Mouse (Mus musculus) lung, postnatal 0 days (tissue): ENCODE data around the gene Aim2. TPM values are rescaled to one million over a fixed set of nuclear protein-coding genes. Genes with fewer than 3 reads are reported as not detected.

ENCODE experiments used
- ATAC-seq: fragments of 200-750 bp; cut with Nextera tagmentation; 2 replicates; pipeline ENCODE4 v1.8.0; 2017; ENCODE audit warnings: moderate library complexity
- DNase-seq: peaks from one replicate; pipeline ENCODE4 v3.0.0-alpha.2; 2016; ENCODE audit warnings: low spot score
- H3K27ac ChIP-seq: fragments of 300-500 bp; sonication (generic); 2 replicates; pipeline ENCODE4 v1.5.1; 2014; ENCODE audit warnings: antibody characterized with exemption, mild to moderate bottlenecking, low read length, mixed read lengths
- H3K27me3 ChIP-seq: fragments of 300-500 bp; sonication (generic); replicated peaks from 2 replicates; pipeline ENCODE4 v1.6.1; 2014; ENCODE audit warnings: low read length, mixed read lengths; ENCODE audit not compliant: insufficient read depth
- H3K36me3 ChIP-seq: fragments of 300-500 bp; sonication (generic); 2 replicates; pipeline ENCODE4 v1.6.1; 2014; ENCODE audit warnings: low read length, mixed read lengths; ENCODE audit not compliant: insufficient read depth
- H3K4me1 ChIP-seq: fragments of 300-500 bp; sonication (generic); 2 replicates; pipeline ENCODE4 v1.6.1; 2014; ENCODE audit warnings: antibody characterized with exemption, low read depth, low read length, mixed read lengths; ENCODE audit not compliant: insufficient read depth
- H3K4me2 ChIP-seq: fragments of 300-500 bp; sonication (generic); replicated peaks from 2 replicates; pipeline ENCODE4 v1.6.1; 2014; ENCODE audit warnings: low read depth, mild to moderate bottlenecking, low read length, moderate library complexity, mixed read lengths
- H3K4me3 ChIP-seq: fragments of 300-500 bp; sonication (generic); 2 replicates; pipeline ENCODE4 v1.5.1; 2014; ENCODE audit warnings: low read depth, low read length
- H3K9ac ChIP-seq: fragments of 300-500 bp; sonication (generic); replicated peaks from 2 replicates; pipeline ENCODE4 v1.6.1; 2014; ENCODE audit warnings: low read depth, mild to moderate bottlenecking
- H3K9me3 ChIP-seq: fragments of 300-500 bp; sonication (generic); 2 replicates; pipeline ENCODE4 v1.6.1; 2016; ENCODE audit warnings: low read length, mixed read lengths
- CTCF ChIP-seq: IDR thresholded peaks from 2 replicates; pipeline ENCODE4 v1.5.1; 2016; ENCODE audit warnings: antibody characterized with exemption, mild to moderate bottlenecking
- EP300 ChIP-seq: IDR thresholded peaks from 2 replicates; pipeline ENCODE4 v1.6.1; 2016; ENCODE audit warnings: antibody characterized with exemption, mild to moderate bottlenecking, control low read depth
- WGBS: fragments of 180-500 bp; shearing (Covaris S2); extraction: QIAGEN DNeasy Blood & Tissue Kit; methylation state at CpG from one replicate; pipeline ENCODE4 v1.1.7; 2014; 5-methylcytosine and 5-hydroxymethylcytosine counted together
- polyA plus RNA-seq: library from polyadenylated mRNA; unstranded; fragments of >200 nt; fragmentation: Nextera tagmentation; extraction: Ambion mirVana; gene quantifications from 2 replicates; pipeline ENCODE4 v1.2.1, GENCODE M21; 2015

Gene Aim2
- polyA plus RNA-seq, 1 experiment from 2014 or later: 3.4 TPM

DNA sequence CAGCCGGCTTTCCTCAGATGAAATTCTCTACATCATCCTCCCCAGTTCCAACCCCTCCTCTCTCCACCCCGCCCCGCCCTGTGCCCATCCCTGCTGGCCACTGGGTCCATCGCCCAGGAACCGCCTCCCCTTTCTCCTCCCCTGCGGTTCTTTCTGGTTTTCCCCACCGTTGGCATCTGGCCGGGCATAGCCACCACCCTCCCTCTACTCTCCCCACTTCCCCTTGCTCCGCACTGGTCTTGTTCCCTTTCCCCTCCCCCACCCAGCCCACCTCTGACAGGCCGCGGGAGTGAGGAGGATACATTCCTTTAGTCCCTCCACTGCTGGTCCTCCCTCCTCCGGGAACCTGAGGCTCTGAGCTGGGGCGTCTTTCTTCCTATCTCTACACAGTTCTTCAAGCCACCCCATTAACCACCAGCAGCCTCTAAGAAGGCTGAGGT is 15.3 kb downstream of the Aim2 start:
- no peaks in the 10 kb centered on the region for H3K4me1 ChIP-seq
- H3K4me3 ChIP-seq: no peak overlapping the region
- WGBS: 5% methylated on average over 9 of the region's 13 CpGs
- DNase-seq: no peak
- TF ChIP-seq EP300 (no peak), CTCF (no peak)
- no peaks in the 10 kb centered on the region for H3K36me3 ChIP-seq
- ATAC-seq: peak; percentile 28; the same call in 1 of the 2 replicates
- no peaks in the 10 kb centered on the region for H3K9me3 ChIP-seq
- no peak overlapping the region for H3K27ac ChIP-seq
- H3K27me3 ChIP-seq: peaks cover 26% of the 10 kb centered on the region
- H3K9ac ChIP-seq: no peak overlapping the region
- H3K4me2 ChIP-seq: no peak overlapping the region

DNA sequence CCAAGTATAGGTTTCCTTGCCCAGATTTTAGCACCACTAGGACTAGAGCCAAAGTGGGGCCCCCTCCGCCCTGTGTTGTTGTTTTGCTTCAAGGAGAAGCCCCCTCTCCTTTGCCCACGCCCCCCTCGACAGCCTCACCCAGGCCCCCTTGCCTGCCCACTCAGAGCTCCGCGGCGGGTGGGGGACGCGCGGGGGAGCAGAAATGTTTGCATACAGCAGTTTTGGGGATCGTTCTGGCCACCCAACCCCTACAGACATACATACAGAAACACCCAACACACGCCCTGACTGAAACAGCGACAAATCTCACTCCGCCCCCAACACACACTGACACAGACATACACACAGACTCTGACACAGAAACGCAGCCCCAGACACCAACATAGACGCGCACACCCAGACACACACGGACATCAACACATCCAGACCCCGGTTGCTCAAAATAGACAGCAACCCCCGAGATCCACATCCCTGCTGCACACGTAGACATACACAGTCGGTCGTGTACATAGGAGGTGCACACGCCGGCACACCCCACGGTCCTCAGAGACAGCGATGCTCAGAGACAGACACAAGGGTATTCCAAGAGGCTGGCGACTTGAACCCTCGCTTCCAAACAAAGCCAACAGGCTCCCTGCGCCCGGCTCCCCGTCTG is 16.1 kb downstream of the Aim2 start:
- Histone ChIP-seq H3K4me1 (no peaks in the 10 kb centered on the region), H3K4me3 (peak overlapping the region; percentile 28), H3K9me3 (no peaks in the 10 kb centered on the region), H3K4me2 (peak overlapping the region; percentile 52), H3K36me3 (no peaks in the 10 kb centered on the region), H3K9ac (no peak overlapping the region), H3K27ac (no peak overlapping the region), H3K27me3 (peaks cover 26% of the 10 kb centered on the region)
- DNase-seq (no peak), ATAC-seq (no peak)
- WGBS: under 1% methylated on average over 31 of the region's 31 CpGs
- no peak for TF ChIP-seq CTCF

DNA sequence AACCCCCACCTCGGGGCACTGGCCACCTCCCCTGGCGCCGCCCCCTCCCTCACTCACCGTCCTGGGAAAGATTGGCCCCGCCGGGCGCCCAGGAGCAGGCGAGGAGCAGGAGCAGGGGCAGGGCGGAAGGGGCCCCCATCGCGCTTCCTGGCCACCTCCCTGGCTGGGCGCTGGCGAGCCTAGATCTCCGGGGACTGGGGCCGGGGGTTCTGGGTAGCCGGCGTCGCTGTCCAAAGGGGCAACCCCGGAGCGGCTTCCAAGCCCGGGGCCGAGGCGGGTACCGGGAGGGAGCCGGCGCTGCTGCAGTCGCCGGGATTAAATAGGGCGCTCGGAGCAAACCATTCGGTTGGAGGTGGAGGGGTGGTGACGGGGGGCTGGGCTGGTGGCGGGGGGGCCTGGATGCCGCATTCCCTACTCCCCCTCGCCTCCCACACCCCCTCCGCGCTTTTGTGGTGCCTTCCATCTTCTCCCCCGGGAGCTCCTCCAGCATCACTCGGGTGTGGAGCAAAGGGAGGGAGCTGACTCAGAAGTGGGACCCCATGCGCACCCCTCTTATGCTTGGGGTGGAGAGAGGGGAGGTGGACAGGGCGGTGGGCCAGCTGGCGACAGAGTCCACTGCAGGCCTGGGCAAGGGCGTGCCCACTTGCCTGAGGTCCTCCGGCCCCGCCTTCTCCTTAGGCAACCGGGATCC is 16.8 kb downstream of the Aim2 start, which contains the start of gene Cadm3:
Cadm3 (minus strand) TSS at position 340 of the 691 bp plus-strand sequence.
- ATAC-seq (peak; percentile 37), DNase-seq (no peak)
- no peaks in the 10 kb centered on the region for H3K9me3 ChIP-seq
- no peak within 1 kb of the TSS for H3K9ac ChIP-seq
- no peaks in the 10 kb centered on the region for H3K36me3 ChIP-seq
- H3K4me3 ChIP-seq: peak within 1 kb of the TSS; percentile 28
- H3K4me2 ChIP-seq: peak within 1 kb of the TSS; percentile 52
- 3% methylated on average over 19 of the region's 46 CpGs for WGBS
- H3K4me1 ChIP-seq: no peaks in the 10 kb centered on the region
- no peak for TF ChIP-seq EP300
- TF ChIP-seq CTCF: no peak
- peaks cover 26% of the 10 kb centered on the region for H3K27me3 ChIP-seq
- H3K27ac ChIP-seq: no peak within 1 kb of the TSS

DNA sequence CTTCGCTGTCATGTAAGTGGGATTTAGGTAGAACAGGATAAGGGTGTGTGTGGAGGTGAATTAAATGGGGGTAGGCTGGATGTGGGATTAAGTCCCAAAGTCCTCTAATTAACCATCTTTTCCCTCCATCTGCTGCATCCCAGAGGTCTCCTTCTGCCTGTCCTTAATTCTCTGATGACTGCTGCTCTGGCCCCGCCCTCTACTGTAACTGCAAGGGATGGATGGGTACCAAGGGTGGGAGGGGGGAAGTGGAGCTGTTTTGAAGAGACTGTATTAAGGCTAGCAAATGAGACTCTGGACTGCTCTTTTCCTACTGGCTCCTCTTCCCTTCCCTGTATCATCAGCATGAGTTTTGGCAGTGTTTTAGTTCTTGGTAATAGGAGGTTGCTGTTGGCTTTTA is 18.9 kb downstream of the Aim2 start:
- Histone ChIP-seq H3K9ac (no peak overlapping the region), H3K4me1 (no peaks in the 10 kb centered on the region), H3K27me3 (peaks cover 26% of the 10 kb centered on the region), H3K27ac (no peak overlapping the region), H3K4me2 (no peak overlapping the region), H3K9me3 (no peaks in the 10 kb centered on the region), H3K4me3 (no peak overlapping the region), H3K36me3 (no peaks in the 10 kb centered on the region)
- DNase-seq (no peak), ATAC-seq (no peak)
- WGBS: 68% methylated on average over 2 of the region's 2 CpGs
- TF ChIP-seq CTCF: no peak

DNA sequence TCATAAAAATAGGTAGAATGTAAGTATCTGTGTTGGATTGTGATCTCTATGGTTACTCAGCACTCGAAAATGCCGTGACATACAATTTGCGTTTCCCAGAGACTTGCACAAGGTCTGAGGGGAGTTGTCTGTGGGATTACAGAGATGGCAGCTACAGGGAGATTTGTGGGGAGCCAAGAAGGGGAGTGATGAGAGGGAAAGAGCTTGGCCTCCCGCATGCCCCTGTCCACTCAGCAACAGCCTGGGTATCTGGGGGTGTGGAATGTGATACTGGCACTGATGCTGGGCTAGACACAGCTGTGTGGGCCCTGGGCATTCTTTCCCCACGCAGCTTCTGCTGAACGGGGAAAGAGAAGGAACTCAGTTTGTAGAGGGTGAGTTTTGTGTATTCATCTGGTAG is 19.8 kb downstream of the Aim2 start:
- Histone ChIP-seq H3K36me3 (no peaks in the 10 kb centered on the region), H3K4me1 (no peaks in the 10 kb centered on the region), H3K27ac (no peak overlapping the region), H3K4me2 (no peak overlapping the region), H3K27me3 (peaks cover 25% of the 10 kb centered on the region), H3K9ac (no peak overlapping the region), H3K4me3 (no peak overlapping the region), H3K9me3 (no peaks in the 10 kb centered on the region)
- TF ChIP-seq CTCF (no peak), EP300 (no peak)
- ATAC-seq (no peak), DNase-seq (no peak)
- WGBS: 65% methylated on average over 6 of the region's 6 CpGs

DNA sequence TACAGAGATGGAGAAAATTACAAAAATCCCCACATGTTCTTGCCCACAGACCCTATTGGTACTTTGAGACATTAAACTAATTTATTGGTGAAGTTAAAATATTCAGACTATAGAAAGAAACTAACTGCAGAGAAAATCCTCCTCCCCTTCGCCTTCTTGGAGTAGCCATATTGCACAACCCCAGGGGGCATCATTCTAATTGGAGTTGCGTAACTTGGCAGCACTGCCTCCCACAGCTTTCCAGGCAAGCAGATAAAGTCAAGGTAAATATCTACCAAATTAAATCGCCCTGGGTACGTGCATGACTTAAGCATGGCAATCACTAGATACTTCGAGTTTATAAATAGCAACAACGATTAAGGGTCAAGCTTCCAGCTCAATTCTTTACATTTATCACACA is 20.9 kb downstream of the Aim2 start:
- TF ChIP-seq CTCF: no peak
- WGBS: 69% methylated on average over 6 of the region's 6 CpGs
- H3K4me3 ChIP-seq: no peak overlapping the region
- no peak overlapping the region for H3K9ac ChIP-seq
- H3K4me1 ChIP-seq: no peaks in the 10 kb centered on the region
- no peak overlapping the region for H3K27ac ChIP-seq
- no peaks in the 10 kb centered on the region for H3K9me3 ChIP-seq
- no peaks in the 10 kb centered on the region for H3K36me3 ChIP-seq
- ATAC-seq (no peak), DNase-seq (no peak)
- peaks cover 17% of the 10 kb centered on the region for H3K27me3 ChIP-seq
- H3K4me2 ChIP-seq: no peak overlapping the region
